Mouse (Mus musculus) megakaryocyte, embryonic 14.5 days (primary cell): ENCODE results near the gene Adcy6.

Experiments used
- FLI1 ChIP-seq: IDR thresholded peaks from 2 replicates; pipeline ENCODE4 v1.6.1; 2012; ENCODE audit warnings: low read length, inconsistent platforms, mixed read lengths
- GATA1 ChIP-seq: IDR thresholded peaks from 3 replicates; pipeline ENCODE4 v1.6.1; 2012; ENCODE audit warnings: mixed read lengths, low read length, inconsistent platforms, borderline replicate concordance

DNA sequence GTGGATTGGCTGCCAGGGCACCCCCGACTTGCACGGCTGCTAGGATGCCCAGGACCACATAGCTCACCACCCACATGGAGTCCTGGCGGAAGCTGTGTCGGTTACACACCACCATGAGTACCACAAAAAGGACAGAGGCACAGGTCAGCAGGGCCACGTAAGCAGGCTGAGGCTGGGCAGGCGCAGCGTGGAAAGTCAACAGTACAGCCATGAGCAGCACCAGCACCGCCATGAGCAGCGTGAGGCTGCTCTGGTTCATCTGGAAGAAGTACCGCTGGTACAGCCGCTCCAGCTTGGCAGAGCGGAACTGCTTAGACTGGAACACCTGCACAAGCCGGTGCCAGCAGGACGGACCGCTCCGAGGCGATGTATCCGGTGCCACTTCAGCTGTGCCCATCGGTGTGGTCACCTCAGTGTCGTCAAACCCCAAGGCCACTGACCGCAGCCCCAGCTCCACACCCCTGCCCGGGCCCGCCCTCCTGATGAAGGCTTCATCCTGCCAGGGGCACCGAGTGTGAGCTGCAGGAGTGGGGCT is 5.8 kb downstream of the Adcy6 start:
- TF ChIP-seq GATA1 (no peak), FLI1 (no peak)
